Mouse (Mus musculus): ENCODE results near the gene Galk2.

Galk2 gene

GRCm38 (mm10) chr2:125901426-125901825 is 42.5 kb downstream of the Galk2 start:
- DNase-seq: no peak

GRCm38 (mm10) chr2:125906407-125907066 is 47.6 kb downstream of the Galk2 start:
- DNase-seq: no peak

- no peak for DNase-seq
Observed at GRCm38 (mm10) chr2:125907580-125908255, 48.8 kb downstream of the Galk2 start.

GRCm38 (mm10) chr2:125914167-125914566 is 55.3 kb downstream of the Galk2 start:
- DNase-seq: no peak

- DNase-seq: no peak
Observed at GRCm38 (mm10) chr2:125914713-125915112, 55.8 kb downstream of the Galk2 start.

GRCm38 (mm10) chr2:125916652-125917296 is 57.9 kb downstream of the Galk2 start:
- no peak for DNase-seq

- no peak for DNase-seq
Observed at GRCm38 (mm10) chr2:125917297-125917679, 58.4 kb downstream of the Galk2 start.

- DNase-seq: no peak
Observed at GRCm38 (mm10) chr2:125921273-125921672, 62.4 kb downstream of the Galk2 start.

GRCm38 (mm10) chr2:125922149-125922548 is 63.2 kb downstream of the Galk2 start:
- no peak for DNase-seq

- DNase-seq: no peak
Observed at GRCm38 (mm10) chr2:125922877-125923276, 64.0 kb downstream of the Galk2 start.

GRCm38 (mm10) chr2:125923346-125923745 is 64.4 kb downstream of the Galk2 start:
- no peak for DNase-seq

- DNase-seq: no peak
Observed at GRCm38 (mm10) chr2:125924554-125924953, 65.6 kb downstream of the Galk2 start.

GRCm38 (mm10) chr2:125925081-125925480 is 66.2 kb downstream of the Galk2 start:
- DNase-seq: no peak

- no peak for DNase-seq
Observed at GRCm38 (mm10) chr2:125929396-125929795, 70.5 kb downstream of the Galk2 start.

- no peak for DNase-seq
Observed at GRCm38 (mm10) chr2:125929872-125930271, 71.0 kb downstream of the Galk2 start.

- DNase-seq: no peak
Observed at GRCm38 (mm10) chr2:125931193-125931592, 72.3 kb downstream of the Galk2 start.

GRCm38 (mm10) chr2:125932734-125933133 is 73.8 kb downstream of the Galk2 start:
- DNase-seq: no peak

- no peak for DNase-seq
Observed at GRCm38 (mm10) chr2:125933977-125934376, 75.1 kb downstream of the Galk2 start.

GRCm38 (mm10) chr2:125936396-125936795 is 77.5 kb downstream of the Galk2 start:
- DNase-seq: no peak

- DNase-seq: no peak
Observed at GRCm38 (mm10) chr2:125938993-125939642, 80.2 kb downstream of the Galk2 start.

- DNase-seq: no peak
Observed at GRCm38 (mm10) chr2:125941111-125941785, 82.3 kb downstream of the Galk2 start.

GRCm38 (mm10) chr2:125943301-125943700 is 84.4 kb downstream of the Galk2 start:
- no peak for DNase-seq

- DNase-seq: no peak
Observed at GRCm38 (mm10) chr2:125948195-125948594, 89.3 kb downstream of the Galk2 start.
